Mouse (Mus musculus): Measurements from ENCODE around the gene Diaph3.
A peak's percentile ranks its signal among the peaks of the same experiment; 100 is the strongest.

Diaph3 gene

DNA sequence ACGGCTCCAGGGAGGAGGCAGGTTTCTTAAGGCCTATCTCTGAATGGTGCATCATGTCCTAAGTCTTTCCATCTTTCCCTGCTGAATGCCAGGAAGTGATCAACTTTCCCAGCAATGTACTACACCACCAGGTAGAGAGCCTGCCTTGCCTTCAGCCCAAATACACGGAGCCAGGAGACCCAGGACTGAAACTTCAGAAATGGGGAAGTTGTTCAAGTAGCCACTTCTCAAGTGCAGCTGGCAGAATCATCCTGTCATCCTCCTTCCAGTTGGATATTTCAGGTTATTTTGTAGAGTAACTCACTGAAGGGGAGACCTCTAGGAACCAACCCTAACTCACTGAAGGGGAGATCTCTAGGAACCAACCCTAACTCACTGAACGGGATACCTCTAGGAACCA, 297.0 kb downstream of the Diaph3 start:
- no peak for DNase-seq

DNA sequence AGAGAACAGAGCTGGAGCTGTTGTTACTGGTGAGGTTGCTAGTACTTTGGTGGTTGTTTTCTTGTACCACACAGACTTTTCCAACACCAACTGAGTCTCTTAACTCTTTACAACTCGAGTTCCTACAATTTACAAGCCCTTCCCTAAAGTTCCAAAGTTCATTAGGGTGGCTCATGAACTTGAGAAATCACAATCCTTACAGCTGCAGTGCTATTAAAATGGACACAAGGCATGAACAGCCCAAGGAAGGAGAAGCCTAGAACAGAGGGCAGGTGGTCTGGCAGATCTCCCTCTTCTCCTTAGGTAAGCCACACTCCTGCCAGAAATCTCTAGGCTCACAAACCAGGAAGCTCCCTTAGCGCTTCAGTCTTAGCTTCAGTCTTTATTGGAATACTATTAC, 303.4 kb downstream of the Diaph3 start:
- no peak for DNase-seq

DNA sequence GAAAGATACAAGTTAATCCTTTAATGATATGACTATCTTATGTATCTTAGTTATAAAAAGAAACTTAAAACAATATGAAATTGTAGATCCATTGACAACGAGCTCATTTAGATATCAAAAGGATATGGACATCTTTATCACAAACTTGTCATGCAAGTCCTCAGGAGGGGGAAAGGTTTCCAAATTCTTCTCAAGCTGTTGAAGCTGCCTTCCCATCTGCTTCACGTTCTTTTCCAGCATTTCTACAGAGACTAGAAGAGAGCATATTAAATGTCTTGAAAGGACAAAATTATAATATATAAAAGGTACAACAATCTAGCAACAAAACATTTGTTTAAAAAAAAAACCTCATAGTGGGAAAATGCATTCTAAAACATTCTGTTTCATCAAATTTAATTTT, 306.2 kb downstream of the Diaph3 start:
- no peak for DNase-seq

DNA sequence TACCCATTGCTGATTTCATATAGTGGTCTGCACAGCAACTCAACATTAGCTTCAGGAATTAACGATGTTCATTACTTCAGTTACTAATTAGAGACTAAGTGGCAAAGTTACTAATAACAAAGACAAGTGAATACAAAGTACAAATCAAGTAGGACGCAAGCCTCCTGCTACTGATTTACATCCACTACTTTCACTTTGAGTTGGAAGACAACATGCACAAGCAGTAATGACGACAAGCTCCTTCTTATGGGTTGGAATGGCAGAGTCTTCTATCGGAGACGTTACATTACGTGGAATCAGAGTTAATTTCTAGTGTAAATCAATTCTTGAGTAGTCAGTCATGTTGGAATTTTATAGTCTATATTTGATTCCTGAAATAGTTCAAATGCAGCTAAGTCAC, 306.8 kb downstream of the Diaph3 start:
- no peak for DNase-seq

GRCm38 (mm10) chr14:86833003-86833402, 308.0 kb downstream of the Diaph3 start:
- DNase-seq = no peak

DNA sequence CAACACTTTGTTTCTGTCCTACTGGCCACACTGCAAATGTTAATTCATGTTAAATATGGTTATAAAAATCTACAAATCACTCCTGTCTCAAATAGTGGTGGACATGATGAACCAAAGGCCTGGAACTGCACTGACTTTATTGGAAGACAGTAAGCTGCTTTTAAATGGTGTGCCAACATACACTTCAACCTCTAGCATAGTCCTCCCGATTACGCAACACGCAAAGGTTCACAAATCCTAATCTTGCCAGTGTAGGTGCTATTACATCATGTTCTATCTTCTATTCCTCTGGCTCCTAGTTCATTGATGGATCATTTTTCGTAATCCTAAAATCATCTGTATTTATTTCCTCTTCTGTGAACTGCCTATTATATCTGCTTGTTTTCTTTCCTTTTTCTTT, 324.8 kb downstream of the Diaph3 start:
- no peak for DNase-seq

DNA sequence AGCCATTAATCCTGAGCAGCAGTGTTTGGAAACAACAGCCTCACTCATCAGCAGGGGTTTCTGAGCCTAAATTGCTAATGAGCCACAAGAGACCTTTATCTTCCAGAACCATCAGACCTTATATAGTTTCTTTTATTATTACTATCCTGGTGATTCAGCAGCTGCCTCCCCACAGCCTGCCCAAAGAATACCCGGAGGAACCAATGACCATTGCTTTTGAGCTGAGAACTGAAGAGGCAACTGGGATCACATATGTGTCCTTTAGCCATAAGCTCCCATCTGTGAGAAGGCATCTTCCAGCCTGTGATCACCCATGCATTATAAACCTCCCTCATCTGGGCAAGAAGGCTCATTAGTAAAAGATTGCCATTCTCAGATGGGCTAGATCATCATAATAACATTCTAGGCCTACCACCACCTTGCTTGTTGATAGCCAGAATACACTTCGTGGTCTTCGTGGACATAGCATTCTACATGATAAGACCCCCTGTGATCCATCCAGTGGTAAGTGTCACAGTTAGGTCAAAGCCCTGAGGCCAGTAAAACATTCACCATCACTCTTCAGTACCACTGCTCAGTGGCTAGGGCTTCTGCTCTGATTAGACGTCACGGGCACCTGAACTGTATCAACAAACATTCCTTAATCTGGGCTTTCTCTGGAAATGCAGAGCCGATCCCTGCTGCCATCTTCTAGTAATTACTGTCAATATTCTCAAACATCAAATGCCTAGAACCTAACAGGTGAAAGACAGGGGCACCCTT, 352.0 kb downstream of the Diaph3 start:
- DNase-seq = no peak

DNA sequence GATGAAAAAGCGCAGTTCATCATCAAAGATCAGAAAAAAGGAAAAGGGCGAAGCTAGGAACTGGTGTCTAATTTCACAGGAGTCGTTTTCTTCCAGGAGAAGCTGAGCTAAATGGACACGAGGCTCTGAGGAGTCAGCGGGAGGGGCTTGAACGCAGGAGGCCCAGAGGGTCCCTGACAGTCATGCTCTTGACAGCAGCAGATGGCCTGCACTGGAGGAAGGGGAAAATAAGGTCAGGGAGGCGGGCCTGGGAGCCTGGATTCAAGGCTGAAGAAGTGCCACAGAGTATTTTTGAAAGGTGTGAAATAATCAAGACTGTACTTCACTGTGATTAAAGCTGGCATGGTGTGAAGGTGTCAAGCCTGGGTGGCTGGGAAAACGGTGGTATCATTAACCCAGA, 354.2 kb downstream of the Diaph3 start:
- no peak for DNase-seq

GRCm38 (mm10) chr14:86781553-86782273, 359.3 kb downstream of the Diaph3 start:
- DNase-seq = peak; percentile 4 to 5

DNA sequence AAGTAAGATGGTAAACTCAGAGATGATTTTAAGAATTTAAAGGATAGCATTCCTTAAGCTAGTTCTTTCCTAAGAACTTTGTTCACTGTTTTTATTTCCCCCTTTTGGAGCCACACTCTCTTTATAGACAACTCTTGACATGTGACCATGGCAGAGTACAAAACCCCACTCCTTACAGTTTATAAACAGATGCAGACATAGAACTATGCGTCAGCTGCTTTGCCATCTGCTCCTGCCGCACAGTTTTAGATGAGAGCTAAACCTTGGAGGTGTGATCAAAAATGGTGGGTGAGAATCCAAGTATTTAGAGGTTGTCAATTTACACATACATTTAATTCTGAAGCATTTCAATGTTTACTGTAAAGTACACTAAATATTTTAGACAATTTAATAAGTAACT, 367.7 kb downstream of the Diaph3 start:
- no peak for DNase-seq

DNA sequence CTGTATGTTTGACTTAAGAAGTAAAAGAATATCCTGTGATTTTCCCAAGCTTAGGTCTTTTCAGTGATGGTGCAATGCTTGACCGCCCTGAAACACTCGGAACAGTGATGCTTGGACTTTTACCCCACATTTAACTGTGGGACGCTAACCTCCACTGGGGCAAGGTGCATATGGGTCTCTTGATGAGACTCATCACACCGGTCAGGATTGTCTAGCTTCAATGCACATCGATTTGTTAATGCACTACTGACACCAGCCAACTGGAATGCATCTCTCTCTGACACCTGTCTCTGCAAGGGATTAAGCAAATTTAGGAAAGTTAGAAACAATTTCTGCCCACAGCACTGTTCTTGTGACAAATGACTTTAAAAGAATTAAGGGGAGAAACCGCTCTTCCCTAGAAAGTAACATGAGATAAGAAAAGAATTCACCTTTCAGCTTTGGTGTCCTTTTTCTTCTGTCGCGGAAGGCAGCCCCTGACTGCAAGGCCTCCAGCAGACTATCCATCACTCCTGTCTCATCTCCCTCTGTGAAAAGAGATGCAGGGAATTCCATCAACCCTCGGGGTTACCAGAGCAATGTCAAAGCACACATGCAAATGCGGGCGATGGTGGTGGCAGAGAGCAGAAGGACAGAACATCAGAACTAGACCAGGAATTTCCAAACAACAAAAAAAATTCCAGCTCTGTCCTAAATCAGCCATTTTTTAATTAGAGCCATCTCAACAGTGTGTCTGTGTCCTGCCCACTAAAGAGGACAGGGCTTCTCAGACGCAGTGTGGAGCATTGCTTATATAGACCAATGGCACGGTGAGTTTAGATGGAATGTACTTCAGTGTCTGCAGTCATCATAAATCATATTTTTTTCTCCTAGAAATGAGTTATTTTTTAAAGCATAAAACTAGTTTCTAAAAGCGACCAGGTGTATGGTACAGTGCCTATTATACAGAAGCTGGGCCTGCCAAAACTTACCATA, 368.6 kb downstream of the Diaph3 start:
- no peak for DNase-seq

DNA sequence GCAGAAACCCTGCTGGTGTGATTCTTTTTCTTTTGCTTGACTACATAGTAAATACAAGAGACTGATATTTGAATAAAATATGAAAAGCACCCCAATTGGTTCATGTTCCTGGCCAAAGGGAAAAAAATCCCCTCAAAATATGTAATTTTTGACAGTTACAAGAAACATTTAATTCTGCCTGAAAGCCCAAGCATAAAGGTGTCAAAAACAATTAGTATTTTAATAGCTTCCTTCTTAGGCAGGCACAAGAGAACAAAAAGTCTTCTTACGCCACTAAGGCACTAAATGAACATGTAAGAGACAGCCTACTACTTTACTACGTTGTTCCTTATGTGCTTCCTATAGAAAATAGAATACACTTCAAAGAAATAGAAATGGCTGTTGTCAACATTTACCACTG, 376.7 kb downstream of the Diaph3 start:
- DNase-seq = no peak

GRCm38 (mm10) chr14:86757604-86758520, 383.2 kb downstream of the Diaph3 start:
- no peak for DNase-seq

DNA sequence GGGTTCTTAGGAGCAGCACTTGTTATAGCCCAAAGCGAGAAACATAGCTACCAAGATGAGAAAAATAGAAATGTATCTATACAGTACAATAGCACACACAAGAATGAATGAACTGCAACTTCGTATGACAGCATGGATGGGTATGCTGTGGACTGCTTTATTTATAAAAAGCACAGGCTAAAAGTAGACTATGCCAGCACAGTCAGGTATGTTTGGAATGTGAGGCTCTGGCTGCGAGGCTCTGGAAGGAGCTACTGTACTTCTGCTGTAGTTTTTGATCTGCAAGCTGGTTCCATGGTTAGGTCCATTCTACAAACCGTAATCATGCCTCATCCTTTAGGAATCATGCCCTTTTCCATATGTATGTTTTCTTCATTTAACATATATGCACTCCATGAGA, 383.9 kb downstream of the Diaph3 start:
- DNase-seq = no peak

- DNase-seq = no peak
Measured at GRCm38 (mm10) chr14:86750351-86750750, 390.7 kb downstream of the Diaph3 start.

GRCm38 (mm10) chr14:86749425-86749824, 391.6 kb downstream of the Diaph3 start:
- DNase-seq = no peak

DNA sequence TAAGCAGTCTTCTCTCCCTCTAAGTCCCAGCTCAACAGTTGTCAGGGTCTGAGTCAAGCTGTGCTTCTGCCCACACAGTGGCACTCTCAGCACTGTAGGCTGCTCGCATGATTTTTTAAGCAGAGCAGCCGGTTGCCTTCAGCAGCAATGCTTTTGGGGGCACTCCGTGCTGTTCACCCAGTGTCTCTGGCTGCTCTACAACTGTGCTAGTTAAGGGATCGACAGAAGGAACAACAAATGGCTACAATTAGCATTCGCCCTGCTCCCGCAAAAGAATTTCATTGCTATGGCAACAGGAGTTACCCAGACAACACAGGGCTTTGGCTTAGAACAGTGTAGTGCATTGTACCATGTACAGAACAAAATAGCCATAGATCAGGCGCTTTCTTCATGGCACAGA, 392.2 kb downstream of the Diaph3 start:
- DNase-seq = no peak

DNA sequence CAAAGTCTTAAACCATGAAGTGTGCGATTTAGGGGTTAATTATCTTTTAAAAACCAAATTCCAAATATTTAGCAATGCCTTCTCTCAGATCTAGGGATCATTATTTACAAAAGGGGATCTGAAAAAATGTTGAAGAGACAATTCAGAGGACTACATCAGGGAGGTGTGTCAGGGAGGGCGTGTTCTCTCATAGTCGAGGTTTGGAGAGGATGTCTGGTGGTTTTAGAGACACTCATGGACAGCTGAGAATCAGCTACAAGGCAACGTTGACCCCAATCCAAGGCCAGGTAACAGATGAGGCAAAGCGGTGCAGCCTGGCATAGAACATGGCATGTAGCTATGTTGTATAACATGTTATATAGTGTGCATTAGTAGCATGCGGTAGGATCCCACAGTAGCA, 396.5 kb downstream of the Diaph3 start:
- DNase-seq = no peak

- DNase-seq = no peak
Measured at GRCm38 (mm10) chr14:86741855-86742531, 399.0 kb downstream of the Diaph3 start.

- no peak for DNase-seq
Measured at GRCm38 (mm10) chr14:86738916-86739315, 402.1 kb downstream of the Diaph3 start.

- DNase-seq = no peak
Measured at GRCm38 (mm10) chr14:86736646-86737045, 404.4 kb downstream of the Diaph3 start.

DNA sequence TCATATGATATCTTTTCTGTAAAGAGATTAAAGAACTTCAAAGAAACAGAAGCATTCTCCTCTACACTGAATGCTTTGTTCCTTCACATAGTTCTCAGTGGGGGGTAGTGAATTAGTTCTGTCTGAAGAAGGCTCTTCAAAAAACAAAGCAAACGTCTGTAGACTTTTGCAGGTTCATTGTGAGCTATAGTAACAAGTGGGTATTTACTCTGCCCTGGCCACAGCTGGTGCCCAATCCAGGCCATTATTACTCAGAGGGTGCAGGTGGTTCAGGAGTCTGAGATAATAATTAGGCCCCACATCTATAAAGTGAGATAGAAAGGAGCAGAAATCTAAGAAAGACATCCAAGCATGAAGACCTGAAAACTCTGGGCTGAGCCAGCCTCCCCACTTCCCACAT, 409.7 kb downstream of the Diaph3 start:
- DNase-seq = no peak

All from lung, adult 18-20 months (tissue).